Mouse (Mus musculus): Measurements from ENCODE around the gene Tm6sf2.

DNA sequence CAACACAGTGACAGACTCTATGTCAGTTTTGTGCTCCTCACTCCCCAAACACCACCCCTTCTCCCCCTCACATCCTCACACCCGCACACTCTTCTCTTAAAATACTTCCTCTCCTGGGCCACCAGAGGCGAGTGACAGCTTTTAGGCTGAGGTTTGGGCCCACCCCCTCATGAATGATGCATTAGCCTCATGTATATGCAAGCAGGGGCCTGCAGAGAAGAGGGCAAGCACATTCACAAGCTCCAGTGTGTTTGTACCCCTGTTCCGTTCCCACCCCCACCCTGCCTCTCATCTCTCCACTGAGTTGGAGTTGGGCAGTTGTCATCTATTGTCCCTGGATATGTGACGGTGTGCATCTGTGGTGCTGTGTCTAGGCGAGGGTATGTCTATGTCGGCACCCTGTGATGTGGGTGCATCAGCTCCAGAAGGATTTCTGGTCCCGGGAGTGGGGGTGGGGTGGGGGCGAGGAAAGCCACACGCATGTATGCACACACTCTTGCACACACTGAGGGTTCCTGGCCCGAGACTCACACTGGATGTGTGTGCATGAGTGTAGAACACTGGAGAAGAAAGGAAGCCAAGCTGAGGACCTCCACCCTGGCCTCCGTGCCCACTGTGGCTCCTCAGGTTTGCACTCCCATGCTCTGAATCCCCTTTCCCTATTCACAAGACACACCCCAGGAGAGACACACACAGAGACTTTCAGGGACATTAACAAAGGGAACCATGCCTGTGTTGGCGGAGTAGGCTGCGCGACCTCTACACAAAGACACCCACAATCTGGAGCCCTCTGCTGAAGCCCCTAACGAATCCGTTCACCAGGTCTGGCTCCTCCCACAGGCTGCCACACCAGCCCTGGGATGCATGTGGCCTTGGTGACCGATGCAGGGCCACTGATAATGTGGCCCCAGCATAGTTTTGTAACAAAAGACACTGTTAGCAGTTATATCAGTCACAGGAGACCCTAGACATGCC, 46.3 kb downstream of the Tm6sf2 start:
- no peak for TF ChIP-seq CTCF (conservative IDR thresholded peaks at IDR 0.05; ENCODE audit: insufficient read depth, insufficient read length, low read depth, low read length)
- TF ChIP-seq POLR2A (IDR thresholded peaks at IDR 0.05; ENCODE audit: low read depth, low read length), result no peak
